Mouse (Mus musculus) heart, embryonic 14.5 days (tissue): ENCODE data around the gene Bahcc1. TPM values are rescaled to one million over a fixed set of nuclear protein-coding genes. Genes with fewer than 3 reads are reported as not detected.
A peak's percentile ranks its signal among the peaks of the same experiment; 100 is the strongest.

Experiments used
- ATAC-seq: fragments of 200-750 bp; cut with Nextera tagmentation; 2 replicates; pipeline ENCODE4 v1.8.0; 2017; ENCODE audit warnings: low read depth, moderate TSS enrichment; ENCODE audit not compliant: insufficient number of reproducible peaks, insufficient read depth, low FRiP score
- H3K27ac ChIP-seq, 2 experiments: fragments of 200-500 bp in 1 of 2; fragments of 300-500 bp in 1 of 2; sonication (generic) in 1 of 2; replicated peaks in 1 of 2; 2 replicates each; pipeline ENCODE4 v1.5.1; 2012 to 2014; ENCODE audit warnings: low read depth in 2 of 2, low read length in 2 of 2, control low read depth in 1 of 2, mild to moderate bottlenecking in 1 of 2, mixed read lengths in 1 of 2; ENCODE audit not compliant: control insufficient read depth in 1 of 2, insufficient read depth in 1 of 2
- H3K27me3 ChIP-seq: fragments of 300-500 bp; sonication (generic); 2 replicates; pipeline ENCODE4 v1.6.1; 2014; ENCODE audit warnings: mild to moderate bottlenecking, low read length, control low read depth; ENCODE audit not compliant: control insufficient read depth, insufficient read depth
- H3K36me3 ChIP-seq: fragments of 300-500 bp; sonication (generic); 2 replicates; pipeline ENCODE4 v1.6.1; 2014; ENCODE audit warnings: mild to moderate bottlenecking, control low read depth, low read length, mixed read lengths; ENCODE audit not compliant: control insufficient read depth, insufficient read depth
- H3K4me1 ChIP-seq, 2 experiments: fragments of 200-500 bp in 1 of 2; fragments of 300-500 bp in 1 of 2; sonication (generic) in 1 of 2; 2 replicates each; pipeline ENCODE4 v1.6.1; 2012 to 2014; ENCODE audit warnings: low read length in 2 of 2, control low read depth in 1 of 2, mixed read lengths in 1 of 2; ENCODE audit not compliant: control insufficient read depth in 2 of 2, insufficient read depth in 2 of 2
- H3K4me2 ChIP-seq: fragments of 300-500 bp; sonication (generic); 2 replicates; pipeline ENCODE4 v1.6.1; 2014; ENCODE audit warnings: mild to moderate bottlenecking, low read length
- H3K4me3 ChIP-seq, 2 experiments: fragments of 200-500 bp in 1 of 2; fragments of 300-500 bp in 1 of 2; sonication (generic) in 1 of 2; 2 replicates each; pipeline ENCODE4 v1.5.1; 2012 to 2014; ENCODE audit warnings: low read length in 2 of 2, mild to moderate bottlenecking in 2 of 2, control low read depth in 1 of 2, low read depth in 1 of 2, moderate library complexity in 1 of 2; ENCODE audit not compliant: control insufficient read depth in 1 of 2, insufficient read depth in 1 of 2
- H3K9ac ChIP-seq: fragments of 300-500 bp; sonication (generic); 2 replicates; pipeline ENCODE4 v1.6.1; 2014; ENCODE audit warnings: mild to moderate bottlenecking, low read length
- H3K9me3 ChIP-seq: fragments of 300-500 bp; sonication (generic); 2 replicates; pipeline ENCODE4 v1.6.1; 2016; ENCODE audit warnings: low read length, control low read depth; ENCODE audit not compliant: control insufficient read depth
- WGBS: fragments of 180-500 bp; shearing (Covaris S2); extraction: QIAGEN DNeasy Blood & Tissue Kit; methylation state at CpG from one replicate; pipeline ENCODE4 v1.1.7; 2014; 5-methylcytosine and 5-hydroxymethylcytosine counted together
- polyA plus RNA-seq: library from polyadenylated mRNA; unstranded; fragments of >200 nt; fragmentation: Nextera tagmentation; extraction: Ambion mirVana; gene quantifications from 2 replicates; pipeline ENCODE4 v1.2.1, GENCODE M21; 2014

Gene Bahcc1
- polyA plus RNA-seq, 1 experiment from 2014 or later = 9.1 TPM

- no peak overlapping the region for H3K4me3 ChIP-seq
- no peaks in the 10 kb centered on the region for H3K27me3 ChIP-seq
- 63% methylated on average over 12 of the region's 12 CpGs for WGBS
- no peaks in the 10 kb centered on the region for H3K36me3 ChIP-seq
- peak overlapping the region; percentile 78 for H3K4me2 ChIP-seq
- peak overlapping the region; percentile 80; the same call in 1 of the 2 replicates for H3K9ac ChIP-seq
- no peaks in the 10 kb centered on the region for H3K9me3 ChIP-seq
- H3K4me1 ChIP-seq = peaks cover 38 to 44% of the 10 kb centered on the region in 2 experiments
- no peak for ATAC-seq
- no peak overlapping the region; a peak in 1 of 4 replicates for H3K27ac ChIP-seq
Observed at GRCm38 (mm10) chr11:120306366-120307131, 73.8 kb downstream of the Bahcc1 start.

- Histone ChIP-seq H3K4me2 (0 out of 2 replicates have a peak overlapping the region, but pooled peaks have one; percentile 18), H3K9me3 (no peaks in the 10 kb centered on the region), H3K9ac (peak overlapping the region; percentile 9; the same call in 1 of the 2 replicates), H3K36me3 (no peaks in the 10 kb centered on the region), H3K27me3 (no peaks in the 10 kb centered on the region), H3K27ac (peak overlapping the region in 1 of 2 experiments; percentile 29; a peak in 1 of 4 replicates), H3K4me1 (peaks cover 40 to 47% of the 10 kb centered on the region in 2 experiments), H3K4me3 (no peak overlapping the region)
- no peak for ATAC-seq
- WGBS = 30% methylated on average over 5 of the region's 5 CpGs
Observed at GRCm38 (mm10) chr11:120307132-120307413, 74.3 kb downstream of the Bahcc1 start.

GRCm38 (mm10) chr11:120307566-120308430 lies 75.1 kb downstream of the Bahcc1 start:
- no peak for ATAC-seq
- Histone ChIP-seq H3K27me3 (no peaks in the 10 kb centered on the region), H3K4me2 (0 out of 2 replicates have a peak overlapping the region, but pooled peaks have one; percentile 18), H3K4me1 (peaks cover 40 to 47% of the 10 kb centered on the region in 2 experiments), H3K9me3 (no peaks in the 10 kb centered on the region), H3K36me3 (no peaks in the 10 kb centered on the region), H3K9ac (peak overlapping the region; percentile 9; the same call in 1 of the 2 replicates), H3K4me3 (no peak overlapping the region), H3K27ac (peak overlapping the region in 1 of 2 experiments; percentile 29; a peak in 1 of 4 replicates)
- 8% methylated on average over 19 of the region's 19 CpGs for WGBS

GRCm38 (mm10) chr11:120308441-120309320 lies 75.9 kb downstream of the Bahcc1 start:
- no peak for ATAC-seq
- H3K4me3 ChIP-seq = no peak overlapping the region
- WGBS = 53% methylated on average over 15 of the region's 15 CpGs
- H3K27ac ChIP-seq = no peak overlapping the region
- no peak overlapping the region for H3K4me2 ChIP-seq
- H3K9ac ChIP-seq = no peak overlapping the region
- no peaks in the 10 kb centered on the region for H3K9me3 ChIP-seq
- no peaks in the 10 kb centered on the region for H3K27me3 ChIP-seq
- no peaks in the 10 kb centered on the region for H3K36me3 ChIP-seq
- peaks cover 40 to 47% of the 10 kb centered on the region in 2 experiments for H3K4me1 ChIP-seq

GRCm38 (mm10) chr11:120310813-120311312 lies 78.1 kb downstream of the Bahcc1 start:
- Histone ChIP-seq H3K4me2 (peak overlapping the region; percentile 71), H3K9me3 (no peaks in the 10 kb centered on the region), H3K9ac (peak overlapping the region; percentile 77), H3K4me1 (peaks cover 35 to 45% of the 10 kb centered on the region in 2 experiments), H3K27ac (peak overlapping the region; percentile 80 to 90), H3K4me3 (peak overlapping the region; percentile 38 to 41), H3K27me3 (no peaks in the 10 kb centered on the region), H3K36me3 (no peaks in the 10 kb centered on the region)
- peak; percentile 84 for ATAC-seq
- WGBS = 0% methylated on average over 41 of the region's 45 CpGs

GRCm38 (mm10) chr11:120311561-120311960 lies 78.8 kb downstream of the Bahcc1 start:
- H3K27me3 ChIP-seq = no peaks in the 10 kb centered on the region
- peaks cover 29 to 38% of the 10 kb centered on the region in 2 experiments for H3K4me1 ChIP-seq
- peak overlapping the region in 1 of 2 experiments; percentile 90; a peak in 3 of 4 replicates for H3K27ac ChIP-seq
- peak overlapping the region in 1 of 2 experiments; percentile 41; a peak in 2 of 4 replicates for H3K4me3 ChIP-seq
- peak overlapping the region; percentile 71 for H3K4me2 ChIP-seq
- no peak for ATAC-seq
- 62% methylated on average over 10 of the region's 10 CpGs for WGBS
- no peaks in the 10 kb centered on the region for H3K9me3 ChIP-seq
- H3K9ac ChIP-seq = peak overlapping the region; percentile 77
- H3K36me3 ChIP-seq = no peaks in the 10 kb centered on the region
